Mouse (Mus musculus): ENCODE data around the gene Krt1.

The Krt1 gene

DNA sequence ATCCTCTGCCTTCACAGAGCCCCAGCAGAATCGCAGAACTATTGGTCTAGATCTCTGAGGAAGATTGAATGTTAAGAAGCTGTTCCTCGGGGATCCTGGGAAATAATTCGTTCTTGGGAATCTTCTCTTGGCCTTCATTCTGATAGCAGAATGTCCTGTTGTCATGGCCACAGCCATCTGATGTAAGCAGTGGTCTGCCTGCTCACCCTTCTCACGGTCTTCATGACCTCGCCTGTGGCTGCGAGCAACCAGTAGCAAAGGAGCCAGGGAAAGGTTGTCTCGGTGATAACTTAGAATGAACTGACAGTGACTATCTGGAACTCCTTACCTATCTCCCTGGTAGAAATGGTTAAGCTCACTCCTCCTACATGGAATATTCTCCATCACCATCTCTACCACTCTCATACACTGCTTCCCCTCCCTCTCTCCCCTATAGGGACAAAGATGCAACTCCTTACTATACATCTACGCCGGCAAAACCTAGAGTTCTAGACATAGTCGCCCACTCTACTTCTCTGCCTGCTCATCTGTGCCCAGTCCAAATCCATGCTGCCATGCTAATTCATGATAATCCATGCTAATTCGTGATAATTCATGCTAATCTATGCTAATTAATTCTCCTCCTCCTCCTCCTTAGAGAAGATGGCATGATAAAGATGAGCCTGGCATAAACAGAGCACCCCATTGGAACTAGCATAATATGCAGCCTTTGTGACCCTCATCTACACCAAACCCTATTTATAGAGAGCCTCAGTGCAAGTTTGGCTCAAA, 47.4 kb downstream of the Krt1 start:
- no peak for DNase-seq

DNA sequence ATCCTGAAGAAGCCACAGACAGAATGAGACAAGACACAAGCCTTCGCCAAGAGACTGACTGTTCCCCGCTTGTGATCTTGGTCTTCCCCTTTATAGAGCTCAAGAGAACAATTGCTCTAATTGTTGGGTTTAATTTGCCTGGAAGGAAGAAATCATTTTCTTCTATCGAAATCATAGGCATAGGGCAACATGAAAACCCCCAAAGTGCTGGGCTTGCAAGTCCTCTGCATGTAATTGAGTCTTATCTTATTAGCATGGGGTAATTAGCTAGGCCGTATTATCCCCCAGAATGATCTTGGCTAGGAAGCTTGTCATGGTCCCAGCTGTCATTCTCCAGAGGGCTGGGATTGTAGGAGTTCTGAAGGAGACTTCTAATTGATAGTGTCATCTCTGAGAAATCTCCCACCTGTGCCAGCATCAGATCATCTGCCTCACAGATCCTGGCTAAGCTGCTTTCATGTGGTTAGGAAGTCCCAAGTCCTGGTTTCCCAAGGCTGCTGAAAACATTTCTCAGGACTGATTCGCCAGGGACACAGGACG, 48.2 kb downstream of the Krt1 start, which contains the start of gene Krt73:
Gene Krt73, minus strand, starts transcription at position 51 of the 540 bp plus-strand sequence.
- DNase-seq = no peak

All from lung, postnatal 14 days (tissue).